Mouse (Mus musculus): ENCODE measurements around the gene S100pbp.

S100pbp gene

GRCm38 (mm10) chr4:129189542-129190519, at the start of gene S100pbp, which contains the start of gene Yars:
Gene S100pbp, minus strand, starts transcription at chr4:129189727.
Gene Yars, plus strand, starts transcription at chr4:129189760.
- peak; percentile 99 for DNase-seq

- peak; percentile 39 to 46 for DNase-seq
Measured at GRCm38 (mm10) chr4:129239075-129239474, 49.5 kb upstream of the S100pbp start.

- DNase-seq = no peak
Measured at GRCm38 (mm10) chr4:129238579-129239016, 49.1 kb upstream of the S100pbp start.

- DNase-seq = no peak
Measured at GRCm38 (mm10) chr4:129237843-129238441, 48.4 kb upstream of the S100pbp start.

- DNase-seq = no peak
Measured at GRCm38 (mm10) chr4:129236236-129236813, 46.8 kb upstream of the S100pbp start.

- no peak for DNase-seq
Measured at GRCm38 (mm10) chr4:129235147-129235546, 45.6 kb upstream of the S100pbp start.

GRCm38 (mm10) chr4:129234488-129234887, 45.0 kb upstream of the S100pbp start:
- DNase-seq = no peak

- no peak for DNase-seq
Measured at GRCm38 (mm10) chr4:129232561-129233360, 43.2 kb upstream of the S100pbp start.

- DNase-seq = no peak
Measured at GRCm38 (mm10) chr4:129231594-129232450, 42.3 kb upstream of the S100pbp start.

- DNase-seq = no peak
Measured at GRCm38 (mm10) chr4:129230926-129231325, 41.4 kb upstream of the S100pbp start.

GRCm38 (mm10) chr4:129227985-129228381, 38.5 kb upstream of the S100pbp start:
- no peak for DNase-seq

GRCm38 (mm10) chr4:129227170-129227984, 37.9 kb upstream of the S100pbp start:
- DNase-seq = no peak

- DNase-seq = no peak
Measured at GRCm38 (mm10) chr4:129226441-129226963, 37.0 kb upstream of the S100pbp start.

GRCm38 (mm10) chr4:129225315-129225714, 35.8 kb upstream of the S100pbp start:
- no peak for DNase-seq

GRCm38 (mm10) chr4:129223421-129224281, 34.1 kb upstream of the S100pbp start:
- no peak for DNase-seq

GRCm38 (mm10) chr4:129222019-129222925, 32.7 kb upstream of the S100pbp start:
- DNase-seq = no peak

- DNase-seq = no peak
Measured at GRCm38 (mm10) chr4:129221097-129222010, 31.8 kb upstream of the S100pbp start.

All from thymus, postnatal 36 days (tissue).